Mouse (Mus musculus) heart, adult 2 months (tissue): ENCODE data around the gene Ache.

ENCODE experiments used
- CTCF ChIP-seq: fragments of 200-600 bp; IDR thresholded peaks from 2 replicates; pipeline ENCODE4 v1.8.1; 2022; ENCODE audit warnings: antibody characterized with exemption, mild to moderate bottlenecking, moderate library complexity
- EP300 ChIP-seq: fragments of 200-500 bp; IDR thresholded peaks from 2 replicates; pipeline ENCODE4 v1.6.1; 2011; ENCODE audit warnings: low read depth, low read length, control low read depth; ENCODE audit not compliant: insufficient read depth
- POLR2A ChIP-seq: fragments of 200-500 bp; IDR thresholded peaks from 2 replicates; pipeline ENCODE4 v1.6.1; 2011; ENCODE audit warnings: mild to moderate bottlenecking, low read depth, low read length, control low read depth; ENCODE audit not compliant: insufficient read depth

- peak; percentile 84 for TF ChIP-seq CTCF
- TF ChIP-seq POLR2A, result no peak
- no peak for TF ChIP-seq EP300
Observed at GRCm38 (mm10) chr5:137290677-137291076, 3.4 kb downstream of the Ache start.
